Mouse (Mus musculus) midbrain, embryonic 14.5 days (tissue): ENCODE measurements around the gene Eif2a. TPM values are rescaled to one million over a fixed set of nuclear protein-coding genes. Genes with fewer than 3 reads are reported as not detected.

Source experiments
- ATAC-seq: fragments of 200-750 bp; cut with Nextera tagmentation; 2 replicates; pipeline ENCODE4 v1.8.0; 2017; ENCODE audit warnings: moderate number of reproducible peaks, moderate library complexity; ENCODE audit not compliant: low FRiP score, low TSS enrichment
- DNase-seq: peaks from one replicate; pipeline ENCODE4 v3.0.0-alpha.2; 2015
- H3K27ac ChIP-seq: fragments of 300-500 bp; sonication (generic); replicated peaks from 2 replicates; pipeline ENCODE4 v1.5.1; 2014; ENCODE audit warnings: mild to moderate bottlenecking, low read depth, low read length, moderate library complexity
- H3K27me3 ChIP-seq: fragments of 300-500 bp; sonication (generic); 2 replicates; pipeline ENCODE4 v1.6.1; 2014; ENCODE audit warnings: low read length, control low read depth, mixed read lengths; ENCODE audit not compliant: control insufficient read depth, insufficient read depth
- H3K36me3 ChIP-seq: fragments of 300-500 bp; sonication (generic); 2 replicates; pipeline ENCODE4 v1.6.1; 2014; ENCODE audit warnings: low read length, control low read depth; ENCODE audit not compliant: control insufficient read depth, insufficient read depth
- H3K4me1 ChIP-seq: fragments of 300-500 bp; sonication (generic); 2 replicates; pipeline ENCODE4 v1.6.1; 2014; ENCODE audit warnings: mild to moderate bottlenecking, antibody characterized with exemption, low read length, control low read depth; ENCODE audit not compliant: control insufficient read depth, insufficient read depth
- H3K4me2 ChIP-seq: fragments of 300-500 bp; sonication (generic); 2 replicates; pipeline ENCODE4 v1.6.1; 2014; ENCODE audit warnings: mild to moderate bottlenecking, low read length, moderate library complexity
- H3K4me3 ChIP-seq: fragments of 300-500 bp; sonication (generic); replicated peaks from 2 replicates; pipeline ENCODE4 v1.5.1; 2014; ENCODE audit warnings: low read depth, low read length
- H3K9ac ChIP-seq: fragments of 300-500 bp; sonication (generic); replicated peaks from 2 replicates; pipeline ENCODE4 v1.6.1; 2014; ENCODE audit warnings: mild to moderate bottlenecking, low read length, moderate library complexity
- H3K9me3 ChIP-seq: fragments of 300-500 bp; sonication (generic); 2 replicates; pipeline ENCODE4 v1.6.1; 2016; ENCODE audit warnings: low read length, control low read depth, mixed read lengths; ENCODE audit not compliant: control insufficient read depth
- WGBS: fragments of 180-500 bp; shearing (Covaris S2); extraction: QIAGEN DNeasy Blood & Tissue Kit; methylation state at CpG from one replicate; pipeline ENCODE4 v1.1.7; 2014; 5-methylcytosine and 5-hydroxymethylcytosine counted together
- polyA plus RNA-seq: library from polyadenylated mRNA; unstranded; fragments of >200 nt; fragmentation: Nextera tagmentation; extraction: Ambion mirVana; gene quantifications from 2 replicates; pipeline ENCODE4 v1.2.1, GENCODE M21; 2014

Gene Eif2a
- polyA plus RNA-seq, 1 experiment from 2014 or later = 43.5 TPM

DNA sequence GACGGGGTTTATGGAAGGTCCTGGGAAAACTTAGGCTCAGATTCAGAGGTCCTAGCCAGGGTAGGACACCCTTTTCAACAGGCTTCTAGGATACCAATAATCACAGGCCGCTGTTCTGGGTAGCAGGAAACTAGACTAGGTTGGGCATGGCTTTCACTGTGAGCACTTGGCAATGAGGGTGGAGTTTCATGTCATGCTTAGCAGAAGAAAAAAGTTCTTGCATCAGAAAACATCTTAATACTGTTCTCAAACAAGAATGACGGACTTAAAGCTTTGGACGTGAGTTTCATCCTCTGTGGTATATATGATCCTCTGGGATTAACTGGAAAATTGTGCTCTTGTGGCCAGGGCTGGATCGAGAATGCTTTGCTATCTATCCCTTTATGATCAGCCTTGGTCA, 7.8 kb upstream of the Eif2a start:
- peaks cover 19% of the 10 kb centered on the region for H3K36me3 ChIP-seq
- no peak overlapping the region for H3K9ac ChIP-seq
- H3K4me2 ChIP-seq = no peak overlapping the region
- no peak overlapping the region for H3K27ac ChIP-seq
- ATAC-seq = no peak
- DNase-seq = no peak
- no peaks in the 10 kb centered on the region for H3K4me1 ChIP-seq
- no peak overlapping the region for H3K4me3 ChIP-seq
- WGBS = 83% methylated on average over 5 of the region's 5 CpGs
- no peaks in the 10 kb centered on the region for H3K9me3 ChIP-seq
- H3K27me3 ChIP-seq = no peaks in the 10 kb centered on the region

DNA sequence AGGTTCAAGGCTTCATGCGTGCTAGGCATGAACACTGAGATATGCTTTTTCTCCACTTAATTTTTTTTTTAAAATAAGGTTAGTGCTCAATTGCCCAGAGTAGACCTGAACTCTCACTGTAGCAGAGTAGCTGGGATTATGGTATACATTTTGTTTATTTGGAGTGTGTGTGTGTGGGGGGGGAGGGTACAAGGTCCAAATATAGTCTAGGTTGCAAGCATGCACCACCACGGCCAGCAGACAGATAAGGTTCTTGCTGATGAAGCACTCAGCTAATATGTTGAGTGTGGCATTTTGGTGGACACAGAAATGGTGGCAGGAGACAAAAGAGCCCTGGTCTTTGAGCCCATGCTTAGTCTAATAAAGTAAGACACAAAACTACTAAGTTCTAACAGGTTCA, 6.7 kb upstream of the Eif2a start:
- Histone ChIP-seq H3K9ac (no peak overlapping the region), H3K27ac (no peak overlapping the region), H3K9me3 (no peaks in the 10 kb centered on the region), H3K36me3 (peaks cover 29% of the 10 kb centered on the region), H3K4me2 (no peak overlapping the region), H3K4me1 (peaks cover 2% of the 10 kb centered on the region; the same call in 1 of the 2 replicates), H3K4me3 (no peak overlapping the region), H3K27me3 (no peaks in the 10 kb centered on the region)
- ATAC-seq (no peak), DNase-seq (no peak)
- WGBS = 96% methylated on average over 2 of the region's 2 CpGs

DNA sequence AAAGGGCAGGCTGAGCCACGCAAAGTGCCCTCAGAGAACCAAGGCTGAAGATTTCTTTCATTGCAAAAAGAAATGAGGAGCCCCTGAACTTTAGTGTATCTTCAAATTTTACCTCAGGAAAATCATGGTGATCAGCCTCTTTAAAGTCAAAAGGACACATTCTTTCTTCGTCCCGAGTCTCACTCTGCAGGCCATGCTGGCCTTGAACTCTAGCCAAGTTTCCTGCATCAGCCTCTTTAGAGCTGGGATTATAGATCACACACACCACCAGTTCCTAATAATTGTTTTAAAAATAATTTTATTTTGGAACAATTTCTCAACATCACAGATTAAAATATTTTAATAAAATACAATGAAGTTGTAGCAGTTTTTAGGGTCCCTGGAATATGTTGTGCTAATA, 6.1 kb upstream of the Eif2a start:
- ATAC-seq = no peak
- H3K4me3 ChIP-seq = no peak overlapping the region
- H3K4me2 ChIP-seq = no peak overlapping the region
- no peaks in the 10 kb centered on the region for H3K27me3 ChIP-seq
- no peak overlapping the region for H3K27ac ChIP-seq
- peaks cover 29% of the 10 kb centered on the region for H3K36me3 ChIP-seq
- H3K9ac ChIP-seq = no peak overlapping the region
- peaks cover 8% of the 10 kb centered on the region for H3K4me1 ChIP-seq
- no peak for DNase-seq
- no peaks in the 10 kb centered on the region for H3K9me3 ChIP-seq
- WGBS = 83% methylated on average over 3 of the region's 3 CpGs

DNA sequence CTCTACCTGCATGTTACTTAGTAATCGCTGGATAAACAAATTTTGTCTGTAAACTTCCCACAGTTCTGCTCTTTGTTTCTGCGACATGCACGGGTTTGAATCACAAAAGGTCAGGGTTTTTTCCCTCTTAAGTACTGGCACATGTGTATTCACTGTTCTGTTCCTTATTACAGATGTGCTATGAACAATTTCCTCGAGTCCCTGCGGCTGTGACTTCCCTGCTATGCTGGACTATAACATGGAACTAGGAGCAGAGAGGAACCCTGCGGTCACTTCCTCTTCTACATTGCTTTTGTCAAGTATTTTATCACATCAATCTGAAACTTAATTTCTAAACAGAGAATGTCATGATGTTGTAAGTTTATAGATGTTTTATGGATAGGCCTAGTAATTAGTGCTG, 5.3 kb upstream of the Eif2a start:
- no peak overlapping the region for H3K27ac ChIP-seq
- ATAC-seq = no peak
- 90% methylated on average over 6 of the region's 6 CpGs for WGBS

GRCm38 (mm10) chr3:58521361-58521760, 4.3 kb upstream of the Eif2a start:
- 94% methylated on average over 2 of the region's 2 CpGs for WGBS
- Histone ChIP-seq H3K4me2 (no peak overlapping the region), H3K4me3 (no peak overlapping the region), H3K36me3 (peaks cover 29% of the 10 kb centered on the region), H3K9ac (no peak overlapping the region), H3K4me1 (peaks cover 11% of the 10 kb centered on the region), H3K27ac (no peak overlapping the region), H3K27me3 (no peaks in the 10 kb centered on the region), H3K9me3 (no peaks in the 10 kb centered on the region)
- DNase-seq = no peak
- ATAC-seq = no peak

More for the DNA sequence above, 5.3 kb upstream of the Eif2a start:
- Histone ChIP-seq H3K4me1 (peaks cover 11% of the 10 kb centered on the region), H3K36me3 (peaks cover 29% of the 10 kb centered on the region), H3K9ac (no peak overlapping the region), H3K27me3 (no peaks in the 10 kb centered on the region), H3K9me3 (no peaks in the 10 kb centered on the region), H3K4me3 (no peak overlapping the region), H3K4me2 (no peak overlapping the region)
- DNase-seq = no peak

DNA sequence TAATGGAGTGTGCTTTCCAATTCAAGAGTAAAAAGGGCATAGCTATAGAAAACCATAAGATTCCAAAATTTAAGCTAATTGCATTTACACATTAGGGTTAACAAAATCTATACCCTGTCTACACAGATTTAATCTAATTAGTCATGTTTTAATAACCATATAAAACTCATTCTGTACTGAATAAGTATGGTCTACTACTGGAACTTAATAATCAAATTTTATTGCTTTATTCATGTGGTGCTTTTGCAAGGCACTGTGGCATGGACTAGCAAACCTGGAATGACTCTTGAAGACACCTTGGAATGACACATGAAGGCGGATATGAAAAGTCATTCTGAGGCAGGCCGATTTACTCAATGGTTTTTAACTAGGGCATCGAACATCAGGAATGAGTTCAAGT, 2.2 kb upstream of the Eif2a start:
- 96% methylated on average over 3 of the region's 3 CpGs for WGBS
- ATAC-seq = no peak
- peaks cover 29% of the 10 kb centered on the region for H3K36me3 ChIP-seq
- H3K4me1 ChIP-seq = peaks cover 16% of the 10 kb centered on the region
- H3K27me3 ChIP-seq = no peaks in the 10 kb centered on the region
- no peaks in the 10 kb centered on the region for H3K9me3 ChIP-seq
- DNase-seq = no peak
- H3K9ac ChIP-seq = no peak overlapping the region
- H3K4me2 ChIP-seq = no peak overlapping the region
- no peak overlapping the region for H3K4me3 ChIP-seq
- no peak overlapping the region for H3K27ac ChIP-seq

DNA sequence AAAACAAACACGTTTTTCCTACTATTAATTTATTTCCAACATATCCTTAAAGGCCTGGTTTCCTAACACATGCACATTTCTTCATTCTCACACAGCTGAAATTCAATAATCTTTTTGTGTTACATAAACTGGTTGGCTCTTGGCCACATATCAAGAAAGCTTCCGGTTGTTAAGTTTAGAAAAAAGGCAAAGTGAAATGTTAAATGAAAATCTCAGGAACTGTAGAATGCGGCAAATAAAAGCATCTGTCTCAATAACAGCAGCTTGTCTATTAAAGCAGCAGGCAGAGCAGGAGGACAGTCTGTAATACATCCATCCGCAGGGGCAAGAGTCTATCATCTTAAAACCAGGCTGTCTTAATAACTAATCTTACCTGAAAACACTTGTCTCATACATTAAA, 1.4 kb upstream of the Eif2a start:
- DNase-seq = no peak
- Histone ChIP-seq H3K4me3 (peak overlapping the region; percentile 92), H3K4me1 (peaks cover 16% of the 10 kb centered on the region), H3K4me2 (peak overlapping the region; percentile 85), H3K9ac (peak overlapping the region; percentile 92; the same call in 1 of the 2 replicates), H3K36me3 (peaks cover 29% of the 10 kb centered on the region), H3K27me3 (no peaks in the 10 kb centered on the region), H3K9me3 (no peaks in the 10 kb centered on the region), H3K27ac (no peak overlapping the region)
- ATAC-seq = no peak
- WGBS = 79% methylated on average over 4 of the region's 4 CpGs

DNA sequence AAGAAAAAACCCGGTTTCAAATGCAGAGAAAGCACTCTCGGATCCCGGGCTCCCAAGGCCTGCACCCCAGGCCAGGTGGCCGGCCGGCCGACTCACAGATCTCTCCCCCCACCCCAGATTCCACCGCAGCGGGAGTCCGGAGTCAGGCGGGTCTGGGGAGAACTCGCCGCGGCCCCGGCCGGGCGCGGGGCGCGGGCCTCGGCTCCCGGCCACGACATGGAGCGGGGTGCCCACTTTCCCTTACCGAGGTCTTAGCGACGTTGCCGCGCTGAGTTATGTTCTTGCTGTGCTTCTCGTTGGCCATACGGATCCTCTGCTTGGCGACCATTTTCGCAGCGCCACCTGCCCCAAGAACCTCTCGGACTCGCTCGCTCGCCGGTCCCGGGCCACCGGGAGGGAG, 455 bp upstream of the Eif2a start:
- H3K36me3 ChIP-seq = peaks cover 29% of the 10 kb centered on the region
- DNase-seq (no peak), ATAC-seq (no peak; the same call in 1 of the 2 replicates)
- H3K4me2 ChIP-seq = peak overlapping the region; percentile 85
- H3K4me1 ChIP-seq = peaks cover 16% of the 10 kb centered on the region
- H3K9me3 ChIP-seq = no peaks in the 10 kb centered on the region
- peak overlapping the region; percentile 92 for H3K9ac ChIP-seq
- H3K27ac ChIP-seq = peak overlapping the region; percentile 87
- H3K27me3 ChIP-seq = no peaks in the 10 kb centered on the region
- peak overlapping the region; percentile 92 for H3K4me3 ChIP-seq
- WGBS = 0% methylated on average over 40 of the region's 40 CpGs

DNA sequence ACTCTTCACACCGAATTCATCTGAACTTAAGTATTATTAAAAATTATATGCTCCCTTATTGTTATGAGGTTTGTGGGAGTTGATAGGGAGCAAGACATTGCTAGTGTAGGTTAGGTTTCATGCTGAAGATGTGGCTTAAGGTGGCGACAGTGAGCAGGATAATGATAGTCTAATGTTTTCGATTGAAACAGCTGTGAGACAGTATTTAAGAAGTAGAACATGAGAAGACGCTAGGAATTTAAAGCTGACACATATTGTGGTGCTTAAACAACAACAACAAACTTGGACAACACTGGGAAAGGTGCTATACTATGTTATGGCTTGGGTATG, 752 bp downstream of the Eif2a start:
- peak overlapping the region; percentile 92 for H3K4me3 ChIP-seq
- H3K4me2 ChIP-seq = peak overlapping the region; percentile 65
- H3K9ac ChIP-seq = peak overlapping the region; percentile 45; the same call in 1 of the 2 replicates
- no peaks in the 10 kb centered on the region for H3K9me3 ChIP-seq
- 5% methylated on average over 4 of the region's 4 CpGs for WGBS
- H3K36me3 ChIP-seq = peaks cover 22% of the 10 kb centered on the region
- H3K27ac ChIP-seq = peak overlapping the region; percentile 66; the same call in 1 of the 2 replicates
- DNase-seq = peak; percentile 25
- H3K4me1 ChIP-seq = peaks cover 16% of the 10 kb centered on the region
- no peaks in the 10 kb centered on the region for H3K27me3 ChIP-seq
- ATAC-seq = no peak
